Mouse (Mus musculus) layer of hippocampus, adult 2 months (tissue): ENCODE results near the gene 9330161L09Rik. TPM values are rescaled to one million over a fixed set of nuclear protein-coding genes. Genes with fewer than 3 reads are reported as not detected.

Experiments used
- DNase-seq, 2 experiments: peaks; one replicate each; pipeline ENCODE4 v3.0.0; 2022; ENCODE audit warnings: low spot score in 2 of 2
- H3K27ac ChIP-seq: fragments of 200-600 bp; 2 replicates; pipeline ENCODE4 v1.8.1; 2022
- H3K4me3 ChIP-seq: fragments of 200-600 bp; 2 replicates; pipeline ENCODE4 v1.8.1; 2022; ENCODE audit warnings: mild to moderate bottlenecking
- CTCF ChIP-seq: fragments of 200-600 bp; conservative IDR thresholded peaks from 2 replicates; pipeline ENCODE4 v1.8.1; 2022; ENCODE audit warnings: antibody characterized with exemption, mild to moderate bottlenecking, moderate library complexity
- total RNA-seq, 2 experiments: library from RNA; stranded (reverse); gene quantifications; 2 replicates each; pipeline ENCODE4 v1.2.3; 2021

Gene 9330161L09Rik
- total RNA-seq, 2 experiments from 2014 or later = 3.5 to 4.0 TPM

- H3K27ac ChIP-seq = peak overlapping the region; percentile 95
- TF ChIP-seq CTCF = no peak
- peak overlapping the region; percentile 98 for H3K4me3 ChIP-seq
- DNase-seq = peak in 1 of 2 experiments; percentile 36
Measured at GRCm38 (mm10) chr12:103425016-103425728, 17.6 kb upstream of the 9330161L09Rik start.

GRCm38 (mm10) chr12:103408144-103408543, 524 bp upstream of the 9330161L09Rik start:
- no peak overlapping the region for H3K4me3 ChIP-seq
- DNase-seq = peak; percentile 45 to 48
- H3K27ac ChIP-seq = no peak overlapping the region; the same call in 1 of the 2 replicates
- no peak for TF ChIP-seq CTCF

- no peak for TF ChIP-seq CTCF
- H3K27ac ChIP-seq = no peak overlapping the region
- no peak for DNase-seq
- no peak overlapping the region for H3K4me3 ChIP-seq
Measured at GRCm38 (mm10) chr12:103404131-103404530, 3.5 kb downstream of the 9330161L09Rik start.

GRCm38 (mm10) chr12:103396751-103397150, 10.9 kb downstream of the 9330161L09Rik start:
- TF ChIP-seq CTCF = no peak
- no peak overlapping the region for H3K27ac ChIP-seq
- DNase-seq = no peak
- H3K4me3 ChIP-seq = no peak overlapping the region

- Histone ChIP-seq H3K4me3 (no peak overlapping the region), H3K27ac (no peak overlapping the region)
- no peak for DNase-seq
- TF ChIP-seq CTCF = no peak
Measured at GRCm38 (mm10) chr12:103395486-103396275, 11.9 kb downstream of the 9330161L09Rik start.

GRCm38 (mm10) chr12:103393528-103393927, 14.1 kb downstream of the 9330161L09Rik start:
- no peak overlapping the region for H3K4me3 ChIP-seq
- no peak for TF ChIP-seq CTCF
- H3K27ac ChIP-seq = no peak overlapping the region
- DNase-seq = no peak

GRCm38 (mm10) chr12:103391098-103391497, 16.5 kb downstream of the 9330161L09Rik start:
- peak overlapping the region; percentile 95 for H3K27ac ChIP-seq
- no peak for TF ChIP-seq CTCF
- peak overlapping the region; percentile 48 for H3K4me3 ChIP-seq
- peak; percentile 64 to 83 for DNase-seq

GRCm38 (mm10) chr12:103389982-103390381, 17.6 kb downstream of the 9330161L09Rik start:
- no peak for DNase-seq
- H3K4me3 ChIP-seq = peak overlapping the region; percentile 84
- no peak for TF ChIP-seq CTCF
- peak overlapping the region; percentile 95 for H3K27ac ChIP-seq

- TF ChIP-seq CTCF = no peak
- DNase-seq = no peak
- H3K27ac ChIP-seq = peak overlapping the region; percentile 95
- H3K4me3 ChIP-seq = peak overlapping the region; percentile 84
Measured at GRCm38 (mm10) chr12:103389348-103389727, 18.3 kb downstream of the 9330161L09Rik start.

- H3K27ac ChIP-seq = peak within 1 kb of the TSS; percentile 95
- peak; percentile 34 for TF ChIP-seq CTCF
- peak within 1 kb of the TSS; percentile 84 for H3K4me3 ChIP-seq
- peak; percentile 98 for DNase-seq
Measured at GRCm38 (mm10) chr12:103388505-103389347, 18.9 kb downstream of the 9330161L09Rik start, which contains the start of gene Otub2. Gene Otub2 (plus strand): TSS chr12:103388682.

GRCm38 (mm10) chr12:103380226-103380625, 27.4 kb downstream of the 9330161L09Rik start:
- H3K4me3 ChIP-seq = no peak overlapping the region
- H3K27ac ChIP-seq = no peak overlapping the region
- DNase-seq = no peak
- no peak for TF ChIP-seq CTCF

GRCm38 (mm10) chr12:103376774-103377173, 30.8 kb downstream of the 9330161L09Rik start:
- H3K4me3 ChIP-seq = peak overlapping the region; percentile 36; the same call in 1 of the 2 replicates
- H3K27ac ChIP-seq = peak overlapping the region; percentile 89
- no peak for TF ChIP-seq CTCF
- peak in 1 of 2 experiments; percentile 74 for DNase-seq
